Mouse (Mus musculus) gastrocnemius, postnatal 10 days (tissue): ENCODE data around the gene Dmpk. TPM values are rescaled to one million over a fixed set of nuclear protein-coding genes. Genes with fewer than 3 reads are reported as not detected.

Experiments used
- DNase-seq: peaks from one replicate; pipeline ENCODE4 v3.0.0; 2021; ENCODE audit warnings: mixed read lengths
- total RNA-seq, 2 experiments: library from RNA; stranded (reverse); gene quantifications; 2 replicates each; pipeline ENCODE4 v1.2.3; 2021

Dmpk gene
- total RNA-seq, 2 experiments from 2014 or later, result 256 to 267 TPM

DNA sequence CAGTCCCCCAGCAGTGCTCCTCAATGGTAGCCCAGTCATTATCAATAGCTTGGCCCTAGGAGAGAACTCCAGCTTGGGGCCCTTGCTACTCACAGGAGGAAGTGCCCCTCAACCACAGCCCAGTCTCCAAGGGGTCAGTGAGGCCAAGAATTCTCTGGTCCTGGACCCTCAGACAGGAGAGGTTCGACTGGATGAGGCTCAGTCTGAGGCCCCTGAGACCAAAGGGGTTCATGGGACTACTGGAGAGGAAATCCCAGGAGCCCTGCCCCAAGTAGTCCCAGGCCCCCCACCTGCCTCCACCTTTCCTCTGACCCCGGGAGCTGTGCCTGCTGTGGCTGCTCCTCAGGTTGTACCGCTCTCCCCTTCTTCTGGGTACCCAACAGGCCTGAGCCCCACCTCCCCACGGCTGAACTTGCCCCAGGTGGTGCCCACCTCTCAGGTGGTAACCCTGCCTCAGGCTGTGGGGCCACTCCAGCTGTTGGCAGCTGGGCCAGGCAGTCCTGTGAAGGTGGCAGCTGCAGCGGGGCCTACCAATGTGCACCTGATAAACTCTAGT lies 12.8 kb downstream of the Dmpk start:
- DNase-seq, result no peak

DNA sequence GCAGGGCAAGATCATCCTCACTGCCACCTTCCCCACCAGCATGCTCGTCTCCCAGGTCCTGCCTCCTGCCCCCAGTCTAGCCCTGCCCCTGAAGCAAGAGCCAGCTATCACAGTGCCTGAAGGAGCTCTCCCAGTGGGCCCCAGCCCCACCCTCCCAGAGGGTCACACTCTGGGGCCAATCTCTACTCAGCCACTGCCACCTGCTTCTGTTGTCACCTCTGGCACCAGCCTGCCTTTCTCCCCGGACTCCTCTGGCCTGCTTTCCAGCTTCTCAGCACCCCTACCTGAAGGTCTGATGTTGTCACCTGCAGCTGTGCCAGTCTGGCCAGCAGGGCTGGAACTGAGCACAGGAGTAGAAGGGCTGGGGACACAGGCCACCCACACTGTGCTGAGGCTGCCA lies 13.6 kb downstream of the Dmpk start:
- DNase-seq, result no peak

DNA sequence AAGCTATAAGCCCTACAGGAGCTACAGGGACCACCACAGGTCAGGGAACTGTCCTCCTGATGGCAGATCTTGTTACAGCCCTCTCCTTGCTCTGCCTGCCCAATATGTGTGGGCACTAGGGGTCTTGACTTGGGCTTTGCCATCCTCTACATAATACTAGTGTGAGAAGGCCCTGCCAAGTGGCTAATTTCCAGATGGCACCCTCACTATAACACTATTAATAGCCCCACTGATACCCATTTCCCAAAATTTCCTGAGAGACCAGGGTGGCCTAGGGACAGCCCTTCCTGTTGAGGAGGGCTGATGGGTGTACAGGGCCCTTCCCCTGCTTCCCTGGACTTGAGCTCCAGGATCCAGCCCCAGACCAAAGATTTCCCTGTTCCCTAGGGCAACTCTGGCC lies 14.2 kb downstream of the Dmpk start:
- no peak for DNase-seq

DNA sequence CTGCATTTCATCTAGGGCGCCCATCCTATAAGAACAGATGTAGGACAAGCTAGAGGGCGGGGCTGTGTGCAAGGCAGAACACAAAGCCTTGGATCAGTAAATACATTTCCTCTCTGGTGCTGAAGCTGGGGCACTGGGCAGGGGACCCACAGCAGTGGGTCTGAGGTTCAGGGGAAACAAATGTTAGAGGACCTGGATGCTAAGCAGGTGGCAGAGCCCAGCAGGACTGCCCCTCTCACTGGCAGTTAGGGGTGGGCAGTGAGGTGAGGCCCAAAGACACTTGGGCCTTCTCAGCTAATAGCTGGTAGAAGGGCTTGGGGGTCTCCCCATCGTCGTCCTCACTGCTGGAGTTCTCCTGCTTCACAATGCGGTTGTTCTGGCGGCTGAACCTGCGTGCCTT lies 15.2 kb downstream of the Dmpk start:
- no peak for DNase-seq

DNA sequence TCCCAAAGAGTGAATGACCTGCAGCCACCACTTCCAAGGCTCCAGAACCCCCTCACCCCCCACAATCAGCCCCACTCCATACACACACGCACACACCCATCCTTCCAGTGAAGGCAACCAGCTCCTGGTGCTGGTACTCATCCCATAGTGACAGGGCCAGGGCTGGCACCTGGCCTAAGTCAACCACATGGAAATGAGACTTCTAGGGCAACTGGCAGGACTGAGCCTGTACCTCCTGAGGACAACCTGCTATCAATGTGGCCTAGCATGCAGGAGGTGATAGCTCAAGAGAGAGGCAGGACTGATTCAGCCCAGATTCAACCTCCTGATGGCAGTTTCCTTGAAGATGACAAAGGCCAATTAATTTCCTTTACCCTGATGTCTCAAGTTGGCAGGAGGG lies 16.6 kb downstream of the Dmpk start:
- no peak for DNase-seq

DNA sequence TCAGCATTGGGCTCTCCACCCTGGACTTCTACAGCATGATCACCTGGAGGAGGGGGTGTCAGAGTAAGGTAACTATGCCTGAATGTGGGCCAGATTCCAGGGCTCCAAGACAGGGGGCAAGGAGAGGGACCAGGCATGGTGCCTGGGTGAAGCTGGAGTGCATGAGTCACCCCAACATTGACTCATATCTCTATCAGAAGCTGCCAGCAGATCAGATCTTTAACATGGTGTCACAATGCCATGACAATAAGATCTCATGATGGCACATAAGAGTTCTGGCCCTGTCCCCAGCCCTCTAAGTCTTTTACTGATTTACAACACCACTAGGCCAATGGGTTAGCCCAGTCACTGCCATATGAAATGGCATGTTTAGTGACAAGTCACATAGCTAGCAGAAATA lies 20.1 kb downstream of the Dmpk start:
- no peak for DNase-seq

DNA sequence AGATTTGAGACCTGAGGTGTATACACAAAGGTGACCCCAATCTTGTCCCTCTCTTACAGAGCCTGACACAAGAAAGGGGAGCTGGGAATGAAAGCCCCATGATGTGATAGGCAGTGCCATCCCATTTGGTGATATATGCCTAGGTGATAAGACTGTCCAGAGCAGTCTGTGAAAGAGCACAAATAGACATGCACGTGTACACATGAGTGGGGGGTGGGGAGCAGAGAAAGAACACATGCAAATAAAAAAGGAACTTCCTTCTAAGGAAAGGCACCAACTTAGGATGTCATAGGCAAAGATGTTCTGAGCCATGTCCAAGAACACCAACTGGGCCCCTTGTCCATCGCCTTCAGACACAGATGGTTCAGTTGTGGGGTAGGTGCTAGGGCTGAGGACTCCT lies 20.8 kb downstream of the Dmpk start:
- no peak for DNase-seq

DNA sequence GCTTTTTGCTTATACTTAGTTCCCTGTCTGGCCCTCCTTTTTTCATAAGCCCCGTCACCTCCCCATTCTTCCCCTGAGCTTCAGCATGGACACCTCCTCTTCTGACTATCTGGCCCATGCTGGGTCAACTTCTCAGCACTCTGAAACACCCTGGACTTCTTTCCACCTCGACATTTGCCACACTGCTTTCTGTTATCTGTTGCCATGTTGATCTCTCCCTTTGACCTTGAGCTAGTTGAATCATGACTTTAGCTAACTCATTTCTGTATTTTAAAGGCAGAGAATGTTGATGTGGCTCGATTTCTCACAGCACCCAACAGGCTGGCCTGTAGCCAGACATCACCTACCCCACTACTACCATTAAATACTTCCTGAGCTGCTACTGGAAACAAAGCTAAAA lies 23.8 kb downstream of the Dmpk start:
- no peak for DNase-seq

DNA sequence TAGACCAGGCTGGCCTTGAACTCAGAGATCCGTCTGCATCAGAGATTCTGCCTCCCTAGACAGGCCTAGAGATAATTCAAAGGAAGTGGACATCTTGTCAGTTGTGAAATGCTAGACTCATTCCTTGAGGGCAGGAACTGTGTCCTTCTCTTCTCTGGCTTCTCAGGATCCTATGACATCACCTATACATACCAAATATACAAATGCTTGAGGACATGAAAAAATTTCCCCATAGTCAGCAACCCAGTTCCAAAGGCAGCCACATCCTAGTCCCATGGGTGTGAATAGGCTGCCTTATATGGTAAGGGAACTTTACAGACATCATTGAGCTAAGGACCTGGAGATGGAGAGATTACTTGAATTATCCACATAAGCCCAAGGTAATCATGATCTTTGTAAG lies 25.9 kb downstream of the Dmpk start:
- no peak for DNase-seq

DNA sequence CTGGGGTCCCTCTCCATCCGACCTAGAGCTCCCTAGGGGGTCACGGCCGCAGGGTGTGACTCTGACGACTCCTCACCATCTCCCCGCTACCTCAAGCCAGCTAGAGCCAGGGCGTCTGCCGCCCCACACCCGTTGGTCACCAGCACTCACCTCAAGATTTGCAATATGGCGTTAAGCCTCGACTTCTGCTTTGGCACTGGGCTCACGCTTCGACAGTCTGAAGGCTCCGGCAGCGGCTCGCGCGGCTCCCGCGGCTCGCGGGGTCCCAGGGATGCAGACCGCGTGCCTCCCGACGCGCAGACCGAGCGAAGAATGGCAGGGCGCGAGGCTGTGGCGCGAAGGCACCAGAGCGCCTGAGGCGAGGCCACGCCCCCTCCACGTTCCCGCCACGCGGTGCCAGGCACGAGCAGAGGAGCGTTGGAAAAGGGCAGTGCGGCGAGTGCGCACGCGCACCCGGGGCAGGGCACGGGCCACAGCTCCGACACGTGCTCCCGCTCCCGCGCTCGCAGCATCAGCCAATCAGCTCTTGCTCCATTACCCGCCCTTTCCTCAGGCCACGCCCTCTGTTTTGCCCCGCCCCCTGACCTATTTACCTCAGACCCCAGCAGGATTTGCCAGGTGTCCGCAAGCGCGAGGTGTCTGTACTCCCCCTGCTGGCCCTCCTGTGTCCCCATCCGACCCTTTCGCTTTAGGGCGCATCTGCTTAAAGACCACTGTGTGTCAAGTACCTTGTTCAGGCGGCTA lies 34.6 kb downstream of the Dmpk start, which contains the start of gene Gm4969:
Gm4969 (minus strand) TSS at position 341 of the 744 bp plus-strand sequence.
- peak; percentile 55 for DNase-seq

DNA sequence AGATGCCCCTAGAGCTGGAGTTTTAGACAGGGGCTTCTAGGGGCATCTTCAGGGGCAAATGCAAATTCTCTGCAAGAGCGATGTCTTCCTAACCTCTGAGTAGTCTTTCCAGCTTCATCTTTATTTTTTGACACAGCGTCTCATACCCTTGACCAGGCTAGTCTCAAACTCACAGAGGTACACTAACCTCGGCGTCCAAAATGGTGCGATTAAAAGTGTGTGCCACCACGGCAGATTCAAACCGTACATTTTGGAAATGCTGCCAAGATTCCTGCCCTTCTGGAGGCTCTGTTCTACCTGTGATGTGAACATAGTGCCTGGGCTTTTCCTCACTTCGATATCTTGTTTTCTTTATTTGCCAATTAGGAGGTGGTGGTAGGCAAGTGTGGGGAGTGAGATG lies 35.4 kb downstream of the Dmpk start:
- DNase-seq, result no peak

DNA sequence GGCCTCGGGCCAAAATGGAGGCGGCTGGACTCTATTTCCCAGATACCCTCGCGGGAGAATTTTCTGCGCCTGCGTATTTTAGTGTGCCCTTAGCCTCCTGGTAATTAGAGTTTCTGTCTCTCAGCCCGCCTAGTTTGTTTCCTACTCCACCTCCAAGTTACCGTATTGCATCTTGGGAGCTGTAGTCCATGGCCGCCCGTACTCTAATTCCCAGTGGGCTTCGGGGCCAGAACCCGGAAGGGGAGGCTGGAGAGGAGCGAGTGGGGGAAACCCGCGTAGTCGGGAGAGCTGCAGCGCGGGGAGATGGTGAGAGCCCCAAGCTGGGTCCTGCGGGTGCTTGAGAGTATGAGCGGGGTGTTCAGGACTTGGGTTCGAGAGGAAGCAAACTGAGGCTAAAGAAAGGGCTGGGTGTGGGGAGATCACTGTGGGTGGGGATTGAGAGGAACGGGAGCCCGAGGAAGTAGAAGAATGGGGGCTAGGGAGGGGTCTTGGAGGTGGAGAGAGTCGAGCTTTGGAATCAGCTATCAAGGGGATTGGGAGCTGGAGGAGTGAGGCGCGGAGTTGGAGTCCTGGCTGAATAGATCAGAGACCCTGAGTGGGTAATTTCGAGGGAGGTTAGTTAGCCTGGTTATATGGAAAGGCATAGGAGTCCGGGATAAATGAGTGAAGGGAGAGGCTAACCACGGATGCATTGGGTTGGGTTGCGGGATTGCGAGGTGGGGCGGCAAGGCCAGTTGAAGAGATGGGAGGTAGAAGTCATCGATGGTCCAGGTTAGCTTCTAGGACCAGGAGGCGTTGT lies 36.2 kb downstream of the Dmpk start, which contains the start of gene Fbxo46:
Fbxo46 (plus strand) TSS at position 229 of the 799 bp plus-strand sequence.
- DNase-seq, result peak; percentile 85

DNA sequence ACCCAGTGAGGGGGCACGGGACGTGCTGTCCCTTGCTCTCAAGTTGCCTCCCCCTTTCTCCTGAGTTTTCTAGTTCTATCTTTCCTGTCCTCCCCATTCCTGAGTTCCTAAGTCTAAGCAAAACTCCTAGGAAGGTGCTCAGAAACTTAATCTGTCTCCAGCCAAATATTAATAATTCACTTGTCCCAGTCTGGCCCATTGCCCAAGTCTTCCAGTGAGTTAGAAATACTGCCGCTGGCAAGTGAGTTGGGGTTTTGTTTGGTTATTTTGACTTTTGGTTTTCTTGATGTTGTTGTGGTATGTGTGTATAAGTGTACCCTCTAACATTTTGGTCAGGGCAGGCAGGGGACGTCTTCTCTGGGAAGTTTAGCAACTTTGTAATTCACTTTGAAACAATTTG lies 38.0 kb downstream of the Dmpk start:
- DNase-seq, result no peak

DNA sequence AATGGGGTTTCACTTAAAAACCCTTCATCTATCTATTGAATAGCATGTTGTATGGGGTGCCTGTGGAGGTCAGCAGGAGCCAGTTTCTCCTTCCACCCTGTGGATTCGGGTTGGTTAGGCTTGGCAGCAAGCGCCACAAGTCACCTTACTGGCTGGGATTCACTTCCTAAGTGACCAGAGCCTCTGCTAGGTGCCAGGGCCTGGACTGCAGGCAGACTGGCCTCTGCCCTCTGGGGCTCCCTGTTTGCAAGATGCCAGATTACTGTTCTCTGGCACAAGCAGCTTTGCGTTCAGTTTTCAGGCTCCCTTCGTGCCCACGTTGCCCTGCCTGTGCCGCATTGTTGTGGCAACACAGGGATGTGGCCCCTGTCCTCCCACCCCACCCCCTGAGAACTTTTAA lies 41.1 kb downstream of the Dmpk start:
- no peak for DNase-seq

DNA sequence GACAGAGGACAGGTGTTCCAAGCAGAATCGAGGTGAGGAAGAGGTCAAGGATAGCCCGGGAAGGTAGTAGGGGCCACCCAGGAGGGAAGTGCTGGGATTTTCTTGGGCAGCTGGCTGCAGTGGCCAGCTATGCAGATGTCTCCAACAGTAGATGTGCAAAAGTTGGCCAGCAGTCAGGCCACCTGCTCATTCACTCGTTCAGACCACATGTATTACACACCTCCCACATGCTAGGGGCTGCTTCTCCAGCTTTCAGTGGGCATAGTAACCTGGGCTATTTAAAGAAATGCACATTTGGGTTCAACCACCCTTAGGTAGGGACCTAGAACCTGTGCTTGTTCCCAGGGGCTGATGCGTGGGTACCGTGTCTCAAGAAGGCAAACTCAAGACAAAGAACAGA lies 44.1 kb downstream of the Dmpk start:
- no peak for DNase-seq

DNA sequence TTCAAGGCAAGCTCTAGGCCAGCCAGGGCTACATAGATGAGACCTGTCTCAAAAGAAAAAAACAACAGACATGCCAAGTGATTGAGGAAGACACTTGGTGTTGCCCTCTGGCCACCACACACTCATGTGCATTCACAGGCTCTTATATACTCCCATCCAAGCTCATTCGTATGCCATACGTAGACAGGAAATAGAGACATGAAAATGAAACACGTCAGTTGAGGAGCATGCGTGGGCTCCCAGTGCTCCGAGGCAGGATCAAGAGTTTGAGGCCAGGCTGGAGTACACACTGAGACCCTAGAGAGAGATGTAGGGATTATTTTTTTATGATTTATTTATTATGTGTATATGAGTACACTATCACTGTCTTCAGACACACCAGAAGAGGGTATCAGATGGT lies 45.7 kb downstream of the Dmpk start:
- no peak for DNase-seq

DNA sequence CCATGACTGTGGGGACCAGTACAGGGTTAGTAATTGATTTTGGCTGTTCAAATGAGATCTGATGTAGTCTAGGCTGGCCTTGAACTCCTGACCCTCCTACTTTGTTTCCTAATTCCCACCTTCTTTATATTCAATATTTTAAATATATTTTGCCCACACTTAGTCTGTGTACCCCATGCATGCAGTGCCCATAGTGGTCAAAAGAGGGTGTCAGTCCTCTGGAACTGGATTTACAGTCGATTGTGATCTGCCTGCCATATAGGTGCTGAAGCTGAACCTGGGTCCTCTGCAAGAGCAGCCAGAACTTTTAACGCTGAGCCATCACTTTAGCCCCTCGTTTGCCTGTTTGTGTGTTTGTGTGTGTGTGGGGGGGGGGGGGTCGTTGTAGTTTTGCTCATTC lies 47.0 kb downstream of the Dmpk start:
- no peak for DNase-seq

DNA sequence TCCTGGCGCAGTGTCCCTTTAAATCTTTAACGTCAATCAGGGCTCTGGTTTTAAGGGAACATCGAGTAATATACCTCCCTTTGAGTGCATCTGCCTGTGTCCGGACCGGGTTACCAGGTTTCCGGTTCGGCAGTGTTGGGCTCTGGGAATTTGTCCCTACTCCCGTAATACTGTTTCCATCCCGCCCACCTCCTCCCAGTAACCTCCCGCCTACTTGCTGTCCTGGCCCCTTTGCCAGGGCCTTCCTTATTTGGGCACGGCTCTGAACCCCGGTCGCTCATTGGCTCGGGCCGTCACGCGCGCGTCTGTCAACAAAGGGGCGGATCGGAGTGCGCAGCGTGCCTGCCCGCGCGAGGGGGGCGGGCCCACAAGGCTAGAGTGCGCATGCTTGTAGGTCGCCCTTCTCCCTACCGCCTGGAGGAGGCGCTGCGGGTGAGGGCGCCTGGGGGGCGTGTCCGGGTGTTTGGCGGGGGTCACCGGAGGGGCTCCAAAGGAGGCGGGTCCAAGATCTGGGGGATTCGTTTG lies 47.7 kb downstream of the Dmpk start:
- DNase-seq, result peak; percentile 97

DNA sequence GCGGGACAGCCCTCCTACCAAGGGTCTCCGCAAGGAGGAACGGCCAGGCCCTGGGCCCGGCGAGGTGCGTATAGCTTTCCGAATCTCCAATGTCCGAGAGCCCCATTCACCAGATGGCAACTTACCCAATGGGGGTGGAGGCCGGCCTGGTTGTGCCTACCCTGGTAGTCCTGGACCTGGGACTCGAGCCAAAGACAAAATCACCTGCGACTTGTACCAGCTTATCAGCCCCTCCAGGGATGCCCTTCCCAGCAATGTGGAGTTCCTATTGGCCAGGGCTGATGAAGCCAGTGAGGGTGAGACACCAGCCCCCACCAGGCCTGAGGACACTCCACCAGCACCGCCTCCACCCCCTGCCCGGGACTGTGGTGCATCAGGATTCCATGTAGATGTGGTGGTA lies 52.5 kb downstream of the Dmpk start:
- DNase-seq, result no peak

DNA sequence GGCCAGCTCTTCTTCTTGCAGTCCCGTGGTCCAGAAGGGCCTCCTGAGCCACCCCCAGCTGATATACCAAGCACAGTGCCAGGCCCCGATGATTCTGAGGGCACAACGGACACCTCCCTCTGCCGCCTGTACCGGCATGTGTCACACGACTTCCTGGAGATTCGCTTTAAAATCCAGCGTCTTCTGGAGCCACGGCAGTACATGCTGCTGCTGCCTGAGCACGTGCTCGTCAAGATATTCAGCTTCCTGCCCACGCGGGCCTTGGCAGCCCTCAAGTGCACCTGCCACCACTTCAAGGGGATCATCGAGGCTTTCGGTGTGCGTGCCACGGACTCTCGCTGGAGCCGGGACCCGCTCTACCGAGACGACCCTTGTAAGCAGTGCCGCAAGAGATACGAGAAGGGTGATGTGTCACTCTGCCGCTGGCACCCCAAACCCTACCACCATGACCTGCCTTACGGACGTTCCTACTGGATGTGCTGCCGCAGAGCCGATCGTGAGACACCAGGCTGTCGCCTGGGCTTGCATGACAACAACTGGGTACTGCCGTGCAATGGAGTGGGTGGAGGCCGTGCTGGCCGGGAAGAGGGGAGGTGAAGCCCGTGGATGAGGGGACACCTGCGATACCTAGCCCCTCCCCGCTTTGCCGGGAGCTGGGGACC lies 53.2 kb downstream of the Dmpk start:
- no peak for DNase-seq

DNA sequence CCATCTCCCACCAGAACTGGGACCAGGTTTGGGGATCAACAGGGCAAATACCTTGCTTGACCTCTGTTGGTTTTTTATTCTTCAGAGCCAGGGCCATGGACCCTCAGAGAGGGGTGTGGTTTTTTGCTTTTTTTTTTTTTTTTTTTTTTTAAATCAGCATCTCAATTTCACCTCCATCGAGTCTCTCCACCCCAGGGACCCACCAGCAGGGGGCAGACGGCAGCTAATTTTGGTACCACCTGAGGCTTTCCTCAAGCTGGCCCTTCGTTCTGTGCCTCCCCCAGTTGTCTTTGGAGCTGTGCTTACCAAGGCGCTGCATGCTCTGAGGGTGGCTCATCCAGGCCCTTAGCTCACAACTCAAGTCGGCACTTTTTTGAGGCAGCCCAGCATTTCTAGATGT lies 53.7 kb downstream of the Dmpk start:
- DNase-seq, result peak; percentile 69
